Mouse (Mus musculus) limb, embryonic 14.5 days (tissue): ENCODE results near the gene Rps13. TPM values are rescaled to one million over a fixed set of nuclear protein-coding genes. Genes with fewer than 3 reads are reported as not detected.

Source experiments
- ATAC-seq: fragments of 200-750 bp; cut with Nextera tagmentation; 2 replicates; pipeline ENCODE4 v1.8.0; 2017; ENCODE audit warnings: low read depth, moderate number of reproducible peaks, moderate TSS enrichment; ENCODE audit not compliant: low FRiP score
- DNase-seq: peaks from one replicate; pipeline ENCODE4 v3.0.0-alpha.2; 2015; ENCODE audit warnings: low spot score
- H3K27ac ChIP-seq: fragments of 300-500 bp; sonication (generic); replicated peaks from 2 replicates; pipeline ENCODE4 v1.5.1; 2014; ENCODE audit warnings: low read depth, mild to moderate bottlenecking, low read length, moderate library complexity, mixed read lengths
- H3K27me3 ChIP-seq: fragments of 300-500 bp; sonication (generic); 2 replicates; pipeline ENCODE4 v1.6.1; 2014; ENCODE audit warnings: low read length, mixed read lengths; ENCODE audit not compliant: control insufficient read depth, insufficient read depth
- H3K36me3 ChIP-seq: fragments of 300-500 bp; sonication (generic); 2 replicates; pipeline ENCODE4 v1.6.1; 2014; ENCODE audit warnings: mild to moderate bottlenecking, low read length, moderate library complexity, mixed read lengths; ENCODE audit not compliant: control insufficient read depth, insufficient read depth
- H3K4me1 ChIP-seq: fragments of 300-500 bp; sonication (generic); 2 replicates; pipeline ENCODE4 v1.6.1; 2014; ENCODE audit warnings: antibody characterized with exemption, low read length, mixed read lengths; ENCODE audit not compliant: control insufficient read depth, insufficient read depth
- H3K4me2 ChIP-seq: fragments of 300-500 bp; sonication (generic); replicated peaks from 2 replicates; pipeline ENCODE4 v1.6.1; 2014; ENCODE audit warnings: low read depth, mild to moderate bottlenecking, low read length, moderate library complexity; ENCODE audit not compliant: severe bottlenecking
- H3K4me3 ChIP-seq: fragments of 300-500 bp; sonication (generic); replicated peaks from 2 replicates; pipeline ENCODE4 v1.5.1; 2014; ENCODE audit warnings: low read length
- H3K9ac ChIP-seq: fragments of 300-500 bp; sonication (generic); 2 replicates; pipeline ENCODE4 v1.6.1; 2014; ENCODE audit warnings: mild to moderate bottlenecking, low read depth, low read length, moderate library complexity; ENCODE audit not compliant: severe bottlenecking
- H3K9me3 ChIP-seq: fragments of 300-500 bp; sonication (generic); 2 replicates; pipeline ENCODE4 v1.6.1; 2016; ENCODE audit warnings: low read length; ENCODE audit not compliant: control insufficient read depth
- POLR2A ChIP-seq: fragments of 200-500 bp; IDR thresholded peaks from 2 replicates; pipeline ENCODE4 v1.8.0; 2012; ENCODE audit warnings: inconsistent platforms, mild to moderate bottlenecking, moderate library complexity, borderline replicate concordance; ENCODE audit not compliant: insufficient read depth, insufficient read length; ENCODE audit errors: extremely low read depth
- WGBS: fragments of 180-500 bp; shearing (Covaris S2); extraction: QIAGEN DNeasy Blood & Tissue Kit; methylation state at CpG from one replicate; pipeline ENCODE4 v1.1.7; 2014; 5-methylcytosine and 5-hydroxymethylcytosine counted together
- polyA plus RNA-seq, 2 experiments: library from polyadenylated mRNA; depleted of rRNA in 1 of 2; stranded (reverse) in 1 of 2; unstranded in 1 of 2; fragments of >200 nt; fragmentation: Nextera tagmentation in 1 of 2; extraction: Ambion mirVana in 1 of 2; gene quantifications; 2 replicates each; pipeline versions ENCODE4 v1.2.1 to v1.2.3; 2012 to 2014

Rps13 gene
- polyA plus RNA-seq, 2 experiments: 1,010 to 1,380 TPM

DNA sequence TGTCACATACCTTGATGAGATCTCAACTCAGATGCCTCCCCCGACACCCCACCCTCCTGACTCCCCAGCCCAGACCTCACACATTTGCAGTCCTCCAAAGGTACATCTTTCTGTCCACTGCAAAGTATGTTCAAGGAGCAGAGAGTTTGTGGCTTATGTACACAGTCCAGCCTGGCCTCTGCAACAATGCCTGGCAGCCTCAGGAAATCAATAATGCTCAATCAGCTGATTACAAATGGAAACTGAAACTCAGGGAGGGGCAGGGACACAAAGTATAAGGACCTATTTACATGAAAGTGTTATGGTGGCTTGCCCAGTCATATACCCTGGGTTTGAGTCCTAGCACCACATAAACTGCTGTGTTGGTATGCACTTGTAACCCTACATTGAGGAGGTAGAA lies 48.8 kb downstream of the Rps13 start:
- TF ChIP-seq POLR2A: no peak
- 58% methylated on average over 1 of the region's 1 CpGs for WGBS

DNA sequence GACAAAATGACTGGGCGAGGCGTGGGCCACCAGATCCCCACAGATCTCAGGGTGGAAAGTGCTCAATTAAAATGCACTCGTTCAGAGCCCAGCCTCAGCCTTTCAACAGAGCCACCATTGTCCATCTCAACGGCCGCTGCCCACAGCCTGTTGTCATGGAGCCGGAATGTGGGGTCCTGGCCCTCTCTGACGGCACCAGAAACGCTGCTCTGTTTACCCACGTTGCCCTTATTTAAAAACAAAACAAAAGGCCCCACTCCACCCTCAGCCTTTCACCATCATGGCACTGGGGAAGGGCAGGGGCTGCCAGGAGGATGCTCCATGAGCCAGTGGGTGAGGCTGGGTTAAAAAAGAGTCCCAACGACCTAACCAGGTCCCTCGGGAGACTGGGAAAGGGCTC lies 51.2 kb downstream of the Rps13 start:
- DNase-seq (no peak), ATAC-seq (no peak)
- 44% methylated on average over 11 of the region's 11 CpGs for WGBS

More for the DNA sequence above, 48.8 kb downstream of the Rps13 start:
- H3K9ac ChIP-seq: no peak overlapping the region
- no peak overlapping the region for H3K4me3 ChIP-seq
- H3K36me3 ChIP-seq: no peaks in the 10 kb centered on the region
- ATAC-seq (no peak), DNase-seq (no peak)
- no peaks in the 10 kb centered on the region for H3K9me3 ChIP-seq
- no peaks in the 10 kb centered on the region for H3K27me3 ChIP-seq
- no peak overlapping the region for H3K4me2 ChIP-seq
- H3K27ac ChIP-seq: no peak overlapping the region
- H3K4me1 ChIP-seq: peaks cover 11% of the 10 kb centered on the region

More for the DNA sequence above, 51.2 kb downstream of the Rps13 start:
- Histone ChIP-seq H3K4me2 (no peak overlapping the region), H3K27ac (no peak overlapping the region), H3K4me3 (no peak overlapping the region), H3K27me3 (no peaks in the 10 kb centered on the region), H3K36me3 (no peaks in the 10 kb centered on the region), H3K9me3 (no peaks in the 10 kb centered on the region), H3K9ac (no peak overlapping the region), H3K4me1 (peaks cover 11% of the 10 kb centered on the region)
- TF ChIP-seq POLR2A: no peak

Other genes with a start within 250 kb of the Rps13 start
- gene Gm4353, start 249.6 kb downstream of the Rps13 start, polyA plus RNA-seq (2012; rRNA removed): 0.79 and 0.87 TPM in 2 replicates
- gene Gm4353, start 249.6 kb downstream of the Rps13 start, polyA plus RNA-seq (2014; fragmentation: Nextera tagmentation; extraction: Ambion mirVana): 1.1 and 1.4 TPM in 2 replicates
- gene Plekha7, start 25.8 kb downstream of the Rps13 start, polyA plus RNA-seq (2012; rRNA removed): 12.9 and 14.3 TPM in 2 replicates
- gene Plekha7, start 25.8 kb downstream of the Rps13 start, polyA plus RNA-seq (2014; fragmentation: Nextera tagmentation; extraction: Ambion mirVana): 9.2 and 9.9 TPM in 2 replicates
- 21.4 and 21.8 TPM in 2 replicates for gene Pik3c2a, start 109.3 kb upstream of the Rps13 start, polyA plus RNA-seq (2012; rRNA removed)
- 22.9 and 29.8 TPM in 2 replicates for gene Pik3c2a, start 109.3 kb upstream of the Rps13 start, polyA plus RNA-seq (2014; fragmentation: Nextera tagmentation; extraction: Ambion mirVana)
- 10.8 and 21.5 TPM in 2 replicates for gene Nucb2, start 170.2 kb upstream of the Rps13 start, polyA plus RNA-seq (2012; rRNA removed)
- gene Nucb2, start 170.2 kb upstream of the Rps13 start, polyA plus RNA-seq (2014; fragmentation: Nextera tagmentation; extraction: Ambion mirVana): 27.5 and 29.7 TPM in 2 replicates